Mouse (Mus musculus): ENCODE measurements around the gene Eif2b5. TPM values are rescaled to one million over a fixed set of nuclear protein-coding genes. Genes with fewer than 3 reads are reported as not detected.

The Eif2b5 gene
- polyA plus RNA-seq (2014; fragmentation: Illumina TruSeq; extraction: RNeasy Lipid Tissue Mini Kit (QIAGEN cat#74804); ENCODE audit: low read depth, low replicate concordance) = 41.3 TPM

GRCm38 (mm10) chr16:20498677-20499475, at the start of gene Eif2b5:
TSS of gene Eif2b5 (plus strand) at chr16:20498817.

GRCm38 (mm10) chr16:20516726-20517201, 18.1 kb downstream of the Eif2b5 start, which contains the start of gene Dvl3:
TSS of gene Dvl3 (plus strand) at chr16:20516982.

GRCm38 (mm10) chr16:20535296-20536080, 36.9 kb downstream of the Eif2b5 start, which contains the start of gene Ap2m1:
TSS of gene Ap2m1 (plus strand) at chr16:20535478.

GRCm38 (mm10) chr16:20548096-20548948, 49.7 kb downstream of the Eif2b5 start, which contains the start of gene Abcf3:
TSS of gene Abcf3 (plus strand) at chr16:20548577.

Other genes starting within 250 kb of the Eif2b5 start
- gene Parl, start 196.4 kb upstream of the Eif2b5 start, polyA plus RNA-seq (2014; fragmentation: Illumina TruSeq; extraction: RNeasy Lipid Tissue Mini Kit (QIAGEN cat#74804); ENCODE audit: low read depth, low replicate concordance) = 56.0 TPM
- gene Cyp2ab1, start 173.4 kb upstream of the Eif2b5 start, polyA plus RNA-seq (2014; fragmentation: Illumina TruSeq; extraction: RNeasy Lipid Tissue Mini Kit (QIAGEN cat#74804); ENCODE audit: low read depth, low replicate concordance) = 1.8 TPM
- 55.7 TPM for gene Abcc5, start 72.4 kb upstream of the Eif2b5 start, polyA plus RNA-seq (2014; fragmentation: Illumina TruSeq; extraction: RNeasy Lipid Tissue Mini Kit (QIAGEN cat#74804); ENCODE audit: low read depth, low replicate concordance)
- gene Dvl3, start 18.2 kb downstream of the Eif2b5 start, polyA plus RNA-seq (2014; fragmentation: Illumina TruSeq; extraction: RNeasy Lipid Tissue Mini Kit (QIAGEN cat#74804); ENCODE audit: low read depth, low replicate concordance) = 25.8 TPM
- gene Ap2m1, start 36.7 kb downstream of the Eif2b5 start, polyA plus RNA-seq (2014; fragmentation: Illumina TruSeq; extraction: RNeasy Lipid Tissue Mini Kit (QIAGEN cat#74804); ENCODE audit: low read depth, low replicate concordance) = 227 TPM
- gene Abcf3, start 49.8 kb downstream of the Eif2b5 start, polyA plus RNA-seq (2014; fragmentation: Illumina TruSeq; extraction: RNeasy Lipid Tissue Mini Kit (QIAGEN cat#74804); ENCODE audit: low read depth, low replicate concordance) = 46.9 TPM
- not detected for gene Vwa5b2, start 90.7 kb downstream of the Eif2b5 start, polyA plus RNA-seq (2014; fragmentation: Illumina TruSeq; extraction: RNeasy Lipid Tissue Mini Kit (QIAGEN cat#74804); ENCODE audit: low read depth, low replicate concordance)
- 6.9 TPM for gene Eef1akmt4, start 112.8 kb downstream of the Eif2b5 start, polyA plus RNA-seq (2014; fragmentation: Illumina TruSeq; extraction: RNeasy Lipid Tissue Mini Kit (QIAGEN cat#74804); ENCODE audit: low read depth, low replicate concordance)
- gene Gm49333, start 112.8 kb downstream of the Eif2b5 start, polyA plus RNA-seq (2014; fragmentation: Illumina TruSeq; extraction: RNeasy Lipid Tissue Mini Kit (QIAGEN cat#74804); ENCODE audit: low read depth, low replicate concordance) = not detected
- gene Alg3, start 112.9 kb downstream of the Eif2b5 start, polyA plus RNA-seq (2014; fragmentation: Illumina TruSeq; extraction: RNeasy Lipid Tissue Mini Kit (QIAGEN cat#74804); ENCODE audit: low read depth, low replicate concordance) = 13.1 TPM
- 2.3 TPM for gene Camk2n2, start 122.5 kb downstream of the Eif2b5 start, polyA plus RNA-seq (2014; fragmentation: Illumina TruSeq; extraction: RNeasy Lipid Tissue Mini Kit (QIAGEN cat#74804); ENCODE audit: low read depth, low replicate concordance)
- gene Ece2, start 131.0 kb downstream of the Eif2b5 start, polyA plus RNA-seq (2014; fragmentation: Illumina TruSeq; extraction: RNeasy Lipid Tissue Mini Kit (QIAGEN cat#74804); ENCODE audit: low read depth, low replicate concordance) = not detected
- 114 TPM for gene Psmd2, start 152.8 kb downstream of the Eif2b5 start, polyA plus RNA-seq (2014; fragmentation: Illumina TruSeq; extraction: RNeasy Lipid Tissue Mini Kit (QIAGEN cat#74804); ENCODE audit: low read depth, low replicate concordance)
- gene Eif4g1, start 169.5 kb downstream of the Eif2b5 start, polyA plus RNA-seq (2014; fragmentation: Illumina TruSeq; extraction: RNeasy Lipid Tissue Mini Kit (QIAGEN cat#74804); ENCODE audit: low read depth, low replicate concordance) = 227 TPM
- 11.1 TPM for gene Fam131a, start 194.4 kb downstream of the Eif2b5 start, polyA plus RNA-seq (2014; fragmentation: Illumina TruSeq; extraction: RNeasy Lipid Tissue Mini Kit (QIAGEN cat#74804); ENCODE audit: low read depth, low replicate concordance)
- gene Polr2h, start 218.8 kb downstream of the Eif2b5 start, polyA plus RNA-seq (2014; fragmentation: Illumina TruSeq; extraction: RNeasy Lipid Tissue Mini Kit (QIAGEN cat#74804); ENCODE audit: low read depth, low replicate concordance) = 26.1 TPM
- 10.9 TPM for gene Clcn2, start 218.9 kb downstream of the Eif2b5 start, polyA plus RNA-seq (2014; fragmentation: Illumina TruSeq; extraction: RNeasy Lipid Tissue Mini Kit (QIAGEN cat#74804); ENCODE audit: low read depth, low replicate concordance)
- 11.6 TPM for gene Chrd, start 234.3 kb downstream of the Eif2b5 start, polyA plus RNA-seq (2014; fragmentation: Illumina TruSeq; extraction: RNeasy Lipid Tissue Mini Kit (QIAGEN cat#74804); ENCODE audit: low read depth, low replicate concordance)
- gene Thpo, start 235.7 kb downstream of the Eif2b5 start, polyA plus RNA-seq (2014; fragmentation: Illumina TruSeq; extraction: RNeasy Lipid Tissue Mini Kit (QIAGEN cat#74804); ENCODE audit: low read depth, low replicate concordance) = 4.3 TPM